Mouse (Mus musculus): ENCODE results near the gene Olfr738.

The Olfr738 gene

DNA sequence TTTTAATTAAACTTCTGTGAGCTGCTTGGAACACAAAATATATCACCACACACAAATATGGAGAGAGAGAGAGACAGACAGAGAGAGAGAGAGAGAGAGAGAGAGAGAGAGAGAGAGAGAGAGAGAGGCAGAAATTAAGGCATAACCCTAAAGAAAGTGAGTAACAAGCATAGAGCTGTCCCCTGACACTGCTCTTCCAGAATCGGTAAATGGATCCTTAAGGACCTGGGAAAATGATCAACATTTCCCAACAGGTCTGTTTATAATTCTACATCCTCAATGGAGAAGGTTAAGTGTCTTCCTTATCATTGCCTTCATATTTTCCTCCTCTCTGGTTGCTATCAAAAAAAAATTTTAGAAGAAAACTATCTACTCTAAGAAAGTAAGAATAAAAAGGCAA, at the start of gene Olfr738:
Olfr738 (plus strand) TSS at position 301 of the 400 bp plus-strand sequence.
- DNase-seq: no peak

DNA sequence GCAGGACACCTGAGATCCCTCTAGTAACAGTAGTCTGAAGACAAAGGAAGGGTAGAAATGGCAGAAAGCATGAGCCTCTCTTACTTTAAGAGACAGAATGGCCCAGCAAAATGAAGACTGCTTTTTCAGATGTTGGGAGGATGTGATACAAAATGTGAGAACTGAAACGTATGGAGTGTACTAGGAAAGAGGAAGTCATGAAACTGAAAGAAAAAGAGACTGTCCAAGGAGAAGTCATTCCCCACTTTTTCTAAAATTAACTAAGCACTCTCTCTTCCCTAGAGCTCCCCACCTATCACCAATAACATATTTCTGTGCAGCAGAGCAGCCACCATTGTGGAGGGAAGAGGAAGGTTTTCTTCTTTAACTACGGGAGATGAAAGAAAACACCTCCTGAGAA, 49.8 kb upstream of the Olfr738 start, which contains the start of gene Tlr11:
Tlr11 (plus strand) TSS at position 322 of the 400 bp plus-strand sequence.
- no peak for DNase-seq

- no peak for DNase-seq
Measured at GRCm38 (mm10) chr14:50360480-50360879, 46.9 kb upstream of the Olfr738 start.

GRCm38 (mm10) chr14:50363561-50363960, 43.8 kb upstream of the Olfr738 start:
- no peak for DNase-seq

DNA sequence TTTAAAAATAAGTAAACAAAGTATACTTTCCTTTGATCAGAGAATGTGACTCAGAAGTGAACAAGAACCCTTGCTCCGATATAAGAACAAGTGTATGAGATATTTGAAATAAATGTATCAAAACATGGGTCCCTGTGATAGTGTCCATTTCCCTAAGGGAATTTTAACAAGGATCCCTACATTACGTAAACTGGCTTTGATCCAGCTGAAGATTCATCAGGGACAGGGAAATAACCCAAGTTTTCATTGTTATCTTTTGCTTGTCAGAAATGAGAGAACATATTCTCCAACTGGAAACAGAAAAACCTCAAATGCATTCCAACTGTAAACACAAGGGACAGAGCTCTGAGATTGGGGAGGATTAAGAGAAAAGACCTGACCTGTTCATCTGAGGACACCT, 26.5 kb upstream of the Olfr738 start, which contains the start of gene Olfr736:
Olfr736 (plus strand) TSS at position 301 of the 400 bp plus-strand sequence.
- no peak for DNase-seq

DNA sequence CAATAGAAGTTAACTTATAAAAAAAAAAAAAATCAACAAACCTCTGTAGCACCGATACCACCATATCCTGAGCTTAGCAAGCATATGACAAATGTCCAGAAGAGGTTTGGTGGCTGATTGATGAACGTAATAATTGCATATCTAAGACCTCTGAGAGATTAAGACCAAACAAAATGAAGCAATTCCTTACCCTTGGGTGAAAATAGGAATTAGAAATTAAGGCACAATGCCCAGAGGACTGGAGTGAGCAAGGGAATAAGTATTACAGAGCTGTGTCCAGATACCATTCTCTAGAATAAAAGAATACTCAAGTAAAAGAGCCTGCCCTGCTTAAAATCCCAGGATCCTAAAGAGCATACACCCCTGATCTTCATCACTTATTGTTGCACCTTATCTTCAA, 11.0 kb downstream of the Olfr738 start, which contains the start of gene Olfr739:
Olfr739 (plus strand) TSS at position 301 of the 400 bp plus-strand sequence.
- DNase-seq: no peak

- no peak for DNase-seq
Measured at GRCm38 (mm10) chr14:50445245-50445644, 37.9 kb downstream of the Olfr738 start, which contains the start of gene Olfr740. Olfr740 (plus strand) TSS chr14:50445545.
